Mouse (Mus musculus) intestine, embryonic 15.5 days (tissue): ENCODE results near the gene Cfap97d1. TPM values are rescaled to one million over a fixed set of nuclear protein-coding genes. Genes with fewer than 3 reads are reported as not detected.
A peak's percentile ranks its signal among the peaks of the same experiment; 100 is the strongest.

Source experiments
- ATAC-seq: fragments of 200-750 bp; cut with Nextera tagmentation; 2 replicates; pipeline ENCODE4 v1.8.0; 2017; ENCODE audit warnings: moderate TSS enrichment, moderate library complexity
- H3K27ac ChIP-seq: fragments of 300-500 bp; sonication (generic); 2 replicates; pipeline ENCODE4 v1.5.1; 2015; ENCODE audit warnings: mild to moderate bottlenecking, inconsistent platforms
- H3K27me3 ChIP-seq: fragments of 300-500 bp; sonication (generic); replicated peaks from 2 replicates; pipeline ENCODE4 v1.6.1; 2015; ENCODE audit warnings: inconsistent platforms
- H3K36me3 ChIP-seq: fragments of 300-500 bp; sonication (generic); 2 replicates; pipeline ENCODE4 v1.6.1; 2015; ENCODE audit warnings: inconsistent platforms
- H3K4me1 ChIP-seq: fragments of 300-500 bp; sonication (generic); replicated peaks from 2 replicates; pipeline ENCODE4 v1.6.1; 2015; ENCODE audit warnings: inconsistent platforms
- H3K4me2 ChIP-seq: fragments of 300-500 bp; sonication (generic); replicated peaks from 2 replicates; pipeline ENCODE4 v1.6.1; 2015; ENCODE audit warnings: mild to moderate bottlenecking, inconsistent platforms
- H3K4me3 ChIP-seq: fragments of 300-500 bp; sonication (generic); replicated peaks from 2 replicates; pipeline ENCODE4 v1.5.1; 2015; ENCODE audit warnings: inconsistent platforms
- H3K9ac ChIP-seq: fragments of 300-500 bp; sonication (generic); 2 replicates; pipeline ENCODE4 v1.6.1; 2015; ENCODE audit warnings: inconsistent platforms
- H3K9me3 ChIP-seq: fragments of 300-500 bp; sonication (generic); 2 replicates; pipeline ENCODE4 v1.6.1; 2016; ENCODE audit warnings: inconsistent platforms
- WGBS: fragments of 180-500 bp; shearing (Covaris S2); methylation state at CpG from one replicate; pipeline ENCODE4 v1.1.7; 2015; 5-methylcytosine and 5-hydroxymethylcytosine counted together
- polyA plus RNA-seq: library from polyadenylated mRNA; unstranded; fragments of >200 nt; fragmentation: Nextera tagmentation; extraction: Ambion mirVana; gene quantifications from 2 replicates; pipeline ENCODE4 v1.2.1, GENCODE M21; 2015

Gene Cfap97d1
- polyA plus RNA-seq, 1 experiment from 2014 or later = not detected

DNA sequence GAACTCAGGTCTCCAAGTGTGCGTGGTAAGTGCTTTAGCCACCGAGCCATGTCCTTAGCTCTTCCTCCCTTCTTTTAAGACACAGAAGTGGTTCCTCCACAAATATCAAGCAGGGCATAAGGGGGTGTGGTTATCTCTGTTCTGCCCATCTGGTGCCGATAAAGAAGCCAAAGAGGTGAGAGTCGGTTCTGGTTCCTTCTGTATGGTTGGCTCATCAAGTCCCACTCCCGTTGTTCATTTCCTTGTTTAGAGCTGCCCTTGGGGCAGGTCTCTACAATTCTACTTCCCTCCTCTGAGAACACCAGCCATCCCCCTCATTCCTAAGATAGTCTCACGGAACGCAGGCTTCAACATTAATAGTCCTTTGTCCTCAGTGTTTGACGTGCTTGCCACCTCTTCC lies 10.0 kb downstream of the Cfap97d1 start:
- Histone ChIP-seq H3K4me1 (0 out of 2 replicates have a peak, but pooled peaks cover 3% of the 10 kb centered on the region), H3K27me3 (no peaks in the 10 kb centered on the region), H3K9me3 (no peaks in the 10 kb centered on the region), H3K36me3 (no peaks in the 10 kb centered on the region), H3K27ac (no peak overlapping the region), H3K4me3 (no peak overlapping the region), H3K9ac (no peak overlapping the region), H3K4me2 (no peak overlapping the region)
- ATAC-seq = no peak
- 66% methylated on average over 8 of the region's 8 CpGs for WGBS

DNA sequence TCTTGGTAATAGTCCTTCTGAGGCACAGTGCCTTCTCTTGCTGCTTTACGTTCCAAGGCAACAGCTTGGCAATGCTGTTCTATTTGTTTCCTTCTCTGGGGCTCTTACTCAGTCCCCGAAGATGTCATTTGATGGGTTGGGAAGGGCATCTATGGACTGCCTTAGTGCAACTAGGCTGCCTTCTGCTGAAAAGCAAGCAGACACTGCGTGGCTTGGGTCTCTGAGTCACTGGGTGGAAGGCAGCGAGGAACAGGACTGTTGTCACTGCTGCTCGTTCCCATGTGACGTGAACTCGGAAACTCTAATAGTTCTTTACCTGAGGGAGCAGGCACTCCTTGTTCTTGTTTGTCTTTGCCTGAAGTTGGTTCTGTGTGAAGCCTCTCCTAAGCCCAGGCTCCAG lies 11.9 kb downstream of the Cfap97d1 start:
- Histone ChIP-seq H3K36me3 (no peaks in the 10 kb centered on the region), H3K9me3 (no peaks in the 10 kb centered on the region), H3K4me2 (no peak overlapping the region), H3K27me3 (no peaks in the 10 kb centered on the region), H3K9ac (no peak overlapping the region), H3K4me3 (no peak overlapping the region), H3K4me1 (0 out of 2 replicates have a peak, but pooled peaks cover 4% of the 10 kb centered on the region), H3K27ac (no peak overlapping the region)
- no peak for ATAC-seq
- 83% methylated on average over 7 of the region's 7 CpGs for WGBS

DNA sequence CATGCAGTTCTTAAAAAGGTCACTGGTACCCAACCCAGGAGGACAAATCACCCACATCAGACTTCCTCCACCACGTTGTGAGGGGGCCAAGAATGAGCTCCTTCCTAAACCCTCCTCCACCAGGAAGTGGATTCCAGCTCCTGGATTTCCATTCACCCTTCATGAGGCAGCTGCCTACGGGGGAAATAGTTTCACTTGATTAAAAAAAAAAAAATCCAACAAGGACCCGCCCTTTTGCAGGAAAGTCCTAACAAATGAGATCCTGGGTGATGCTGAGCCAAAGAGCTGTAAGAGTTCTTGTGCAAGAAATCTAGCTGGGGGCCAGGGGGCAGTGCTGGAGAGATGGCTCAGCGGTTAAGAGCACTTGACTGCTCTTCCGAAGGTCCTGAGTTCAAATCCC lies 14.2 kb downstream of the Cfap97d1 start:
- H3K4me2 ChIP-seq = no peak overlapping the region
- H3K9me3 ChIP-seq = no peaks in the 10 kb centered on the region
- ATAC-seq = no peak
- no peak overlapping the region for H3K27ac ChIP-seq
- no peak overlapping the region for H3K9ac ChIP-seq
- H3K4me1 ChIP-seq = 0 out of 2 replicates have a peak, but pooled peaks cover 4% of the 10 kb centered on the region
- H3K36me3 ChIP-seq = no peaks in the 10 kb centered on the region
- H3K4me3 ChIP-seq = no peak overlapping the region
- no peaks in the 10 kb centered on the region for H3K27me3 ChIP-seq
- WGBS = 44% methylated on average over 5 of the region's 5 CpGs

DNA sequence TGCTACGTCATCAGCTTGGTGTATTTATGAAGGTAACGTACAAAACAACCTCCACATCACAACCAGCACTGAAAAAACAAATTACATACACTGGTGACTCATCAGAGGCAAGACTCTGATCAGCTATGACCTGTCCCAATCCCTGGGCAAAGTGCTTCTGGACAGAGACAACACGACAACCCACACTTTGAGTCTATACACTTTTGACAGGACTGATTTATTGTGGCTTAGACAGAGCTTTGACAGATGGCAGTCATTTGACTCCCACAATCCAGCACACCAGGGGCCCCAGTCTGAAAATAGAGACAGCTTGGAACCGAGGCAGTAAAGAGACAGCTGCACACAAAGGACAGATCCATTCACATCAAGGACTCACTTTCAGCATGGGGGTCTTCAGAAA lies 15.4 kb downstream of the Cfap97d1 start:
- no peak overlapping the region for H3K27ac ChIP-seq
- H3K9me3 ChIP-seq = no peaks in the 10 kb centered on the region
- H3K4me2 ChIP-seq = no peak overlapping the region
- 0 out of 2 replicates have a peak, but pooled peaks cover 4% of the 10 kb centered on the region for H3K4me1 ChIP-seq
- no peak overlapping the region for H3K4me3 ChIP-seq
- 57% methylated on average over 4 of the region's 4 CpGs for WGBS
- ATAC-seq = peak; percentile 43; the same call in 1 of the 2 replicates
- H3K36me3 ChIP-seq = peaks cover 2% of the 10 kb centered on the region; the same call in 1 of the 2 replicates
- H3K27me3 ChIP-seq = no peaks in the 10 kb centered on the region
- no peak overlapping the region for H3K9ac ChIP-seq

DNA sequence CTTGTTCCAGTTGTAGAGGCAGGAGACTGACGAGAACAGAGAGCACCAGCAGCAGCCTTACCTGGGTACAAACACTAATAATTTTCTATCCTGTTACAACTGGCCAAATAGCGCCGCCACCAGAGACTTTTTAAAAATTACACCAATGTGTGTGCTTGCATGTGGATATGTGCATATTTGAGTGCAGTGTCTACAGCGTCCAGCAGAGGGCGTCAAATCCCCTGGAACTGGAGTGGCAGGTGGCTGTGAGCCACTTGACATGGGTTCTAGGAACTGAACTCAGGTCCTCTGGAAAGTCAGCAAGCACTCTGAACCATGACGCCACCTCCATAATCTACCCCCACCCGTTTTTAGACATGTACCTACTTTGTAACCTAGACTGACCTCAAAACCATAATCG lies 20.2 kb downstream of the Cfap97d1 start:
- H3K27me3 ChIP-seq = no peaks in the 10 kb centered on the region
- H3K4me3 ChIP-seq = no peak overlapping the region
- no peak overlapping the region for H3K9ac ChIP-seq
- H3K36me3 ChIP-seq = peaks cover 2% of the 10 kb centered on the region; the same call in 1 of the 2 replicates
- no peak for ATAC-seq
- WGBS = 93% methylated on average over 8 of the region's 8 CpGs
- H3K27ac ChIP-seq = no peak overlapping the region
- H3K4me2 ChIP-seq = no peak overlapping the region
- no peaks in the 10 kb centered on the region for H3K9me3 ChIP-seq
- H3K4me1 ChIP-seq = 0 out of 2 replicates have a peak, but pooled peaks cover 2% of the 10 kb centered on the region

DNA sequence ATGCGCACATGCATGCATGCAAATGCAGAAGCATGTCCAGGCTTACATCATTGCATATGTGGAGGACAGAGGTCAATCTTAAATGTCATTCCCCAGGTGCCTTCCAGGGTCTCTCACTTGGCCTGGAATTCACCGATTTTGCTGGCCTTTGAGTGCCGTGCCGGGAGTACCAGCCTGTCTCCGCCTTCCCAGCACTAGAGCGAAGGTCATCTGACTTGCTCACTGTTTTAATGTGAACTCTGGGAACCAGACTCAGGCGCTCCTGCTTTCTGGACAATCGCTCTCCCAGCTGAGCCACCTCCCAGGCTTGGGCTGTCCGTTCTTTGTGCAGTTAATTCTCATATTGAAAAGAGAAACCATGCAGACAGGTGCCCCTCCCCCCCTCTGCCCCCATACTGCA lies 22.2 kb downstream of the Cfap97d1 start:
- Histone ChIP-seq H3K36me3 (peaks cover 2% of the 10 kb centered on the region; the same call in 1 of the 2 replicates), H3K9me3 (no peaks in the 10 kb centered on the region), H3K4me3 (no peak overlapping the region), H3K27me3 (no peaks in the 10 kb centered on the region), H3K4me1 (no peaks in the 10 kb centered on the region), H3K9ac (no peak overlapping the region), H3K27ac (no peak overlapping the region), H3K4me2 (no peak overlapping the region)
- 61% methylated on average over 9 of the region's 9 CpGs for WGBS
- ATAC-seq = no peak

DNA sequence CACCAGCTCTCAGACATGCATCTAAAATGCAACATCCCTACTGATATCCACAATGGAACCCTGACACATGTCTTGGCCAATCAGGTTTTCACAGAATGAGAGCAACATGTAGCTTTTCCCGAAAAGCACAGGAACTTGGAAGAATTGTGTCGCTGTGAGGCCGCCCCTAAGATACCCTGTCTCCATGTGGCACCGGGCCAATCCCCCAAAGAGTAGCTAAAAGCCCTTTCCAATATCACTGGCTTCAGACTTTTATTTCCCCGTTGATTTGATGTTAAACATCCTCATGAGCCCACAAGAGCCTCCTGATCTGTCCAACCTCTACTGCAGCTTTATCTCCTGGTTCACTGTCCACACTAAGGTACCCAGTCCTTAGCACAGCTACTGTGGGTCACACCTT lies 22.6 kb downstream of the Cfap97d1 start:
- WGBS = 90% methylated on average over 5 of the region's 5 CpGs
- H3K9ac ChIP-seq = no peak overlapping the region
- H3K27ac ChIP-seq = no peak overlapping the region
- ATAC-seq = no peak
- no peaks in the 10 kb centered on the region for H3K4me1 ChIP-seq
- peaks cover 2% of the 10 kb centered on the region; the same call in 1 of the 2 replicates for H3K36me3 ChIP-seq
- no peaks in the 10 kb centered on the region for H3K27me3 ChIP-seq
- no peaks in the 10 kb centered on the region for H3K9me3 ChIP-seq
- H3K4me2 ChIP-seq = no peak overlapping the region
- no peak overlapping the region for H3K4me3 ChIP-seq

DNA sequence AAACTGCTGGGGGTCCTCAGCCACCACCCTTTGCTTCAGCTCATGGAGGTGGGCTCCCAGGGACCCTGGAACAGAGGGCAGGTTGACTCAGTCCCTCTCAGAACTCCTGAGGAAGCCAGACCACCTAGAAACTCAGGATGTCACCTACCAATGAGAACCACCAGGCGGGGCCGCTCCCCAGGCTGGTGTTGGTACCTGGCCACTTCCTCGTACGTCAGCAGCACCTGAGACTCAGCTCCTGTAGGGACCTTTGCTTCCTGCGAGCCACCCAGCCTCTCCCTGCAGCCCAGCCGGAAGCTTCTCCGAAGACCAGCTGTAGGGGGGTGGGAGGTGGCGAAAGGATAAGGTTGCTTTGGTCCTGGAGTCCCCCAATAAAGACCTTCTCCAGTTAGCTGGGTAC lies 24.3 kb downstream of the Cfap97d1 start:
- no peaks in the 10 kb centered on the region for H3K4me1 ChIP-seq
- no peak overlapping the region for H3K27ac ChIP-seq
- H3K4me2 ChIP-seq = no peak overlapping the region
- 0 out of 2 replicates have a peak, but pooled peaks have one; percentile 23 for ATAC-seq
- WGBS = 85% methylated on average over 8 of the region's 8 CpGs
- peaks cover 2% of the 10 kb centered on the region; the same call in 1 of the 2 replicates for H3K36me3 ChIP-seq
- no peak overlapping the region for H3K4me3 ChIP-seq
- no peaks in the 10 kb centered on the region for H3K9me3 ChIP-seq
- no peak overlapping the region for H3K9ac ChIP-seq
- H3K27me3 ChIP-seq = no peaks in the 10 kb centered on the region

DNA sequence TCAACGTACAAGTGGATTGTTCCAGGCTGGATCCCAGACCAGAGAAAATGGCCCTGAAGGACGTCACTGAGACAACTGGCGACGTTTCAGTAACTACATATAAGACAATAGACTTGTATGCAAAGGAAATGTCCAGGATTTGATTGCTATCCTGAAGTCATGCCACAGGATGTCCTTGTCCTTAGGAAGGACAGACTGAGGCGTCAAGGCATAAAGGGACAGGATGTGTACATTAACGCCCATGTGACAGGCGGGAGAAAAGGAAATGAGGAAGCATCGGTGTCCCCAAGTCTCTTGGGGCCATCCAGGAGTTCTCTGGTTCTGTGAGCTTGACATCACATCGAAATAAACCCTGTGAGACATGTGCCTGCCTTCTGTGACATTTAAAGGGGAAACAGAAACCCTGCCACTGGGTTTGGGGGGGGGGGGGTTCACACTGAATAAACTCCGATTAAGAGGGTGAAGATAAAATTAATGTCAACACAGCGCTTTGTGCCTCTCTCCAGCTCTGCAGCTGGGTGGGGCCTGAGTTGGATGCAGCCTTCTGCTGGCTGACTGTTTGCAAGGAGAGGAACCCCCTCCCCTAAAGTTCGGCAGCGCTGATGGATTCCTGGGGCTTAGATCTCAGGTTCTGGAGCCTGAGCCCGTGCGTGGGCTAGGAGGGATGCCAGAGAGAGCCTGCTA lies 25.0 kb downstream of the Cfap97d1 start:
- Histone ChIP-seq H3K27ac (no peak overlapping the region), H3K4me2 (no peak overlapping the region), H3K4me3 (no peak overlapping the region), H3K9ac (no peak overlapping the region), H3K36me3 (no peaks in the 10 kb centered on the region; the same call in 1 of the 2 replicates), H3K27me3 (no peaks in the 10 kb centered on the region), H3K9me3 (no peaks in the 10 kb centered on the region), H3K4me1 (no peaks in the 10 kb centered on the region)
- WGBS = 81% methylated on average over 15 of the region's 15 CpGs
- no peak for ATAC-seq

DNA sequence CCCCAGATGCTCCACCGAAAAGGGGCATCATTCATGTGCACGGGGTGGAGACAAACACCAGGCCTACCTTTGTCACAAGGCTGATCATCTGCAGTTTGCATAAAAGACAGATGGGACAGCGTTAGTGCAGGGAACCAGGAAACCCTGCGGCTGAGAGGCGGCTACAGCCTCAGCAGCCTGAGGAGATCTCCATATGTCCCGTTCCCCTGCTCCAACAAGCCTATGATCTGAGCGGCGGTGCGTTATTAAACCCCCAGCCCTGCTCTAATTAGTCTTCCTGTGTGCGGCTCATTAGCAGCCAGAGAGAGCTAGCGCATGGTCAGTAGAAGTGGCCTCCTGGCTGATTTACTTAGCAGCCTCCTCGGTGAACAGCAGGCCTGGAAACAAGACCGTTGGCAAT lies 26.1 kb downstream of the Cfap97d1 start:
- Histone ChIP-seq H3K27ac (0 out of 2 replicates have a peak overlapping the region, but pooled peaks have one; percentile 17), H3K27me3 (no peaks in the 10 kb centered on the region), H3K4me3 (no peak overlapping the region), H3K4me2 (no peak overlapping the region), H3K9ac (no peak overlapping the region), H3K36me3 (no peaks in the 10 kb centered on the region), H3K9me3 (no peaks in the 10 kb centered on the region), H3K4me1 (no peaks in the 10 kb centered on the region)
- 75% methylated on average over 13 of the region's 13 CpGs for WGBS
- ATAC-seq = no peak

GRCm38 (mm10) chr11:102011510-102011909 lies 27.4 kb downstream of the Cfap97d1 start:
- no peaks in the 10 kb centered on the region for H3K36me3 ChIP-seq
- 83% methylated on average over 8 of the region's 8 CpGs for WGBS
- ATAC-seq = no peak

GRCm38 (mm10) chr11:102013201-102013600 lies 29.1 kb downstream of the Cfap97d1 start:
- no peak for ATAC-seq
- H3K4me3 ChIP-seq = no peak overlapping the region
- WGBS = 88% methylated on average over 8 of the region's 8 CpGs

More at GRCm38 (mm10) chr11:102011510-102011909, 27.4 kb downstream of the Cfap97d1 start:
- Histone ChIP-seq H3K27me3 (no peaks in the 10 kb centered on the region), H3K4me3 (no peak overlapping the region), H3K27ac (no peak overlapping the region), H3K4me1 (no peaks in the 10 kb centered on the region), H3K9me3 (no peaks in the 10 kb centered on the region), H3K9ac (no peak overlapping the region), H3K4me2 (no peak overlapping the region)

DNA sequence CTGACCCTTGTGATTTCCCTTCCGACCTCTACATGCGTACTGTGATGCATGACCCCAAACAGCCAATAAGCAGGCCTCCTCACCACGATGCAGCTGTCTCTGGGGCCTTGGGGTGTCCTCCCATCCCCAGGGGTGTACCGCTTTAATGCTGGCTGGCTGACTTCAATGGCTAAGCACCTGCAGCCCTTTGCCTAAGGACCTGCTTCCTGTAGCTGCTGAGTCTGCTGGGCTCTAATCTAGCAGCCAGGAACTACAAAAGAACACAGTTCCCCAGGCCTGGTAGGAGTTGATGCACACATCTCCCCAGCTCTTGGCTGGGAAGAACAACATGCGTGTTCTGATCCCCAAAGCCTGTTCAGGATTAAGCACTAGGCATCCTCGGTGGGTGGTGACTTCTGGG lies 31.4 kb downstream of the Cfap97d1 start:
- no peak overlapping the region for H3K4me3 ChIP-seq
- no peaks in the 10 kb centered on the region for H3K4me1 ChIP-seq
- no peaks in the 10 kb centered on the region for H3K9me3 ChIP-seq
- no peak overlapping the region for H3K27ac ChIP-seq
- no peak overlapping the region for H3K9ac ChIP-seq
- 0 out of 2 replicates have a peak, but pooled peaks cover 4% of the 10 kb centered on the region for H3K36me3 ChIP-seq
- WGBS = 73% methylated on average over 6 of the region's 6 CpGs
- H3K4me2 ChIP-seq = no peak overlapping the region
- no peak for ATAC-seq
- no peaks in the 10 kb centered on the region for H3K27me3 ChIP-seq

More at GRCm38 (mm10) chr11:102013201-102013600, 29.1 kb downstream of the Cfap97d1 start:
- H3K9ac ChIP-seq = no peak overlapping the region
- no peaks in the 10 kb centered on the region for H3K4me1 ChIP-seq
- H3K9me3 ChIP-seq = no peaks in the 10 kb centered on the region
- no peak overlapping the region for H3K4me2 ChIP-seq
- 0 out of 2 replicates have a peak, but pooled peaks cover 4% of the 10 kb centered on the region for H3K36me3 ChIP-seq
- no peaks in the 10 kb centered on the region for H3K27me3 ChIP-seq
- no peak overlapping the region for H3K27ac ChIP-seq
